Mouse (Mus musculus) forebrain, embryonic 16.5 days (tissue): ENCODE results near the gene Sh2b3. TPM values are rescaled to one million over a fixed set of nuclear protein-coding genes. Genes with fewer than 3 reads are reported as not detected.
A peak's percentile ranks its signal among the peaks of the same experiment; 100 is the strongest.

Experiments
- ATAC-seq: fragments of 200-750 bp; cut with Nextera tagmentation; 2 replicates; pipeline ENCODE4 v1.8.0; 2017; ENCODE audit warnings: mild to moderate bottlenecking, moderate library complexity
- H3K27ac ChIP-seq: fragments of 300-500 bp; sonication (generic); 2 replicates; pipeline ENCODE4 v1.5.1; 2014; ENCODE audit warnings: low read length, control low read depth
- H3K27me3 ChIP-seq: fragments of 300-500 bp; sonication (generic); replicated peaks from 2 replicates; pipeline ENCODE4 v1.6.1; 2014; ENCODE audit warnings: low read length; ENCODE audit not compliant: control insufficient read depth, insufficient read depth
- H3K36me3 ChIP-seq: fragments of 300-500 bp; sonication (generic); 2 replicates; pipeline ENCODE4 v1.6.1; 2014; ENCODE audit not compliant: control insufficient read depth, insufficient read depth
- H3K4me1 ChIP-seq: fragments of 300-500 bp; sonication (generic); replicated peaks from 2 replicates; pipeline ENCODE4 v1.6.1; 2014; ENCODE audit warnings: low read length; ENCODE audit not compliant: control insufficient read depth, insufficient read depth
- H3K4me2 ChIP-seq: fragments of 300-500 bp; sonication (generic); 2 replicates; pipeline ENCODE4 v1.6.1; 2014; ENCODE audit warnings: mild to moderate bottlenecking, low read length, control low read depth
- H3K4me3 ChIP-seq: fragments of 300-500 bp; sonication (generic); replicated peaks from 2 replicates; pipeline ENCODE4 v1.5.1; 2014; ENCODE audit warnings: mild to moderate bottlenecking, low read length, control low read depth
- H3K9ac ChIP-seq: fragments of 300-500 bp; sonication (generic); replicated peaks from 2 replicates; pipeline ENCODE4 v1.6.1; 2014; ENCODE audit warnings: low read depth, low read length, control low read depth
- H3K9me3 ChIP-seq: fragments of 300-500 bp; sonication (generic); 2 replicates; pipeline ENCODE4 v1.6.1; 2016; ENCODE audit warnings: low read length; ENCODE audit not compliant: control insufficient read depth
- WGBS: fragments of 180-500 bp; shearing (Covaris S2); extraction: QIAGEN DNeasy Blood & Tissue Kit; methylation state at CpG from one replicate; pipeline ENCODE4 v1.1.7; 2014; 5-methylcytosine and 5-hydroxymethylcytosine counted together
- polyA plus RNA-seq: library from polyadenylated mRNA; unstranded; fragments of >200 nt; fragmentation: Nextera tagmentation; extraction: Ambion mirVana; gene quantifications from 2 replicates; pipeline ENCODE4 v1.2.1, GENCODE M21; 2015

The Sh2b3 gene
- 5.5 and 5.9 TPM in 2 replicates for polyA plus RNA-seq

DNA sequence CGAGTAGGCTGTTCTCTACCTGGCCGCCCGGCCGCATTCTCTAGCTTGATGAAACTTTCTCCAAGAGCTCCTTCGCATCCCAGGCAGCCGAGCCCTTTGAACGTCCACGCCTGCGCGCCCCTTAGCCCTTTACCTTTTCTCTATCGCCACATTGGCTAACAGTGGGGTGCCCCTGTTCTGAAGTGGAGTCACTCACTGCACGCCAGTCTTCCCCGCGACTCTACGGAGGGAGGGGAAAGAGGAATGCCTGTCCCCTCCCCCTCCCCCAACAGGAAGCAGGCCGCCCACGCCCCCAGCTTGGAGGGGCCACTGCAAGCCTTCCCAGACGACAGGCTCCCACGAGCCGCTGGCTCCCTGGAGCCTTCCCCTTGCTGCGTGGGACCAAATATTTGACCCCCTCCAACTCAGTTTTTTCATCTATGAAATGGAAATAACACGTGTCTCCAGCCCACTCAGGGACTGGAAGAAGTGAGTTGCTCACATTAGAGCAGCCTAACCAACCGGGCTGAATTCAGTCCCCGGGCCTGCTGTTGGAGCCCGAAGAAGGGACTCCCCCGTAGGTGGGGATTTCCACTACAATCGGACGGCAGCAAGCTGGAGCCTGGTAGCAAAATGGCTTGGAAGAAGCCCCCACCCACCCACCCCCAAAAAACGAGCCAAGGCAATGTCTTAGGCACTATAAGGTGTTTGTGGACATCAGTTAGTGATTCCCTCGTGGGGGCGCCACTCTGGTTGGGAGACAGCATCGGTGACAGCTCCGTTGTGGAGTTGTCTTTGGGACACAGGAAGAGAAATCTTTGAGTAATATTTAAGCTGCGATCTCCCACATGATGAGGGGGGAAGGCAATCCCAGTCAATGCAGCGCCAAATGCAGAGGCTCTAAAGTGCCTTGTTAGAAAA lies at the start of gene Sh2b3:
Sh2b3 (minus strand) TSS at position 206 of the 900 bp plus-strand sequence.
- Histone ChIP-seq H3K4me1 (peaks cover 37% of the 10 kb centered on the region), H3K4me2 (peak within 1 kb of the TSS; percentile 97), H3K27ac (no peak within 1 kb of the TSS), H3K9ac (peak within 1 kb of the TSS; percentile 79), H3K36me3 (no peaks in the 10 kb centered on the region), H3K4me3 (peak within 1 kb of the TSS; percentile 58), H3K9me3 (peaks cover 2% of the 10 kb centered on the region; the same call in 1 of the 2 replicates), H3K27me3 (peaks cover 31% of the 10 kb centered on the region)
- WGBS = 1% methylated on average over 35 of the region's 35 CpGs
- no peak for ATAC-seq

DNA sequence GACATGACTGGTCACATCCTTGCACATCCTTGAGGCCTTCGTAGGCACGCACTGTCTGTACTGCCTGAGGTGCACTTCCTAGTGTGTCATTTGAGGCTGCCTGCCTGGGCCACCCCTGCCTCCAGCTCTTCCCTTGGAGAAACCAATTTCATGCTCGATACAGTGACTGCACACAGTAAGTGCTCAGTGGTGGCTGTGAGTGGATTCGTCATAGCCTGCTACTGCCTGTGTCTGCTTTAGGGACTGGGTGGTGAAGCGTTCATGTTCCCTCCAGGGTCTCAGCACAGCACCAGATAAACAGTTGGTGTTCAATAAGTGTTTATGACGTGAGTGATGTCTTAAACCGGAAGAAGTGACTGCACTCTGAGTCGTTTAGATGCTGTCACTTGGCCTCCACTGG lies 45.9 kb upstream of the Sh2b3 start:
- no peaks in the 10 kb centered on the region for H3K27me3 ChIP-seq
- no peak overlapping the region for H3K9ac ChIP-seq
- no peak for ATAC-seq
- no peak overlapping the region for H3K4me3 ChIP-seq
- H3K9me3 ChIP-seq = no peaks in the 10 kb centered on the region
- H3K27ac ChIP-seq = no peak overlapping the region
- H3K4me1 ChIP-seq = peaks cover 7% of the 10 kb centered on the region
- no peaks in the 10 kb centered on the region; the same call in 1 of the 2 replicates for H3K36me3 ChIP-seq
- H3K4me2 ChIP-seq = no peak overlapping the region
- 82% methylated on average over 8 of the region's 8 CpGs for WGBS

DNA sequence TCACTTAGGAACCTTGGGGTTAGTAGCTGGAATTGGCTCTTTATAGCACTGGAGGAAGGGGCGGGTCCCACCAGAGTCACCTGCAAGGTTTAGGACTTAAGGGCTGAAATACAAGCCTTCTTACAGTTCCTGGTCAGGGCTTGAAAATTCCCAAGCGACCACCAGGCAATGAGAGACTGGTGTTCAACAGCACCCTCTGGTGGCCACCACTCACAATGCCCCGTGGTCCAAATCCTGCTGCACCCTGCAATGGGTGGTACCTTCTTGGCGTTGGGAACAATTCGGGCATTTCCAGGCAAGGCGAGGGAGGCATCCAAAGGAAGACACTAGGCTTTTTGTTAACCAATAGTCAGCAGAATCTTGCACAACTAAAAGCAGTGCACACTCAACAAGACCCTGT lies 41.8 kb upstream of the Sh2b3 start:
- Histone ChIP-seq H3K9me3 (no peaks in the 10 kb centered on the region), H3K9ac (no peak overlapping the region), H3K4me3 (no peak overlapping the region), H3K27ac (no peak overlapping the region), H3K27me3 (no peaks in the 10 kb centered on the region), H3K4me1 (peaks cover 8% of the 10 kb centered on the region), H3K4me2 (no peak overlapping the region), H3K36me3 (peaks cover 7% of the 10 kb centered on the region; the same call in 1 of the 2 replicates)
- WGBS = 64% methylated on average over 6 of the region's 6 CpGs
- ATAC-seq = no peak

DNA sequence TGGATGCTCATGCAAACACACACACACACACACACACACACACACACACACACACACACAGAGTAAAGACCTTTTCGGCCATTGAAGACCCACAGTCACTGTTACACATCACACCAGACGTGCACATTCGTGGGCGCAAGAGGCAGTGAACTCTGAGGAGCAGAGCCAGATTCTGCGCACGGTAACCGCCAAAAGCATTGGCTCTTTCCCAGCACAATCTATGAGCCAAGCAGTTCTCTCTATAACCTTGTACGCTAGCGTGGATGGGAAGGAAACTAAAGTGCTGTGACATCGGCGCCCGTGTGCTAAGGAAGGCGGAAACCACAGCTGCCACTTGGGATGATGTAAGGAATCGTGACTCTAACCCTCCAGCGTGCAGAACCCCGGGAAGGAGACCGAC lies 41.3 kb upstream of the Sh2b3 start:
- H3K36me3 ChIP-seq = peaks cover 7% of the 10 kb centered on the region; the same call in 1 of the 2 replicates
- no peaks in the 10 kb centered on the region for H3K27me3 ChIP-seq
- H3K4me1 ChIP-seq = peaks cover 8% of the 10 kb centered on the region
- H3K9ac ChIP-seq = no peak overlapping the region
- ATAC-seq = no peak
- H3K4me2 ChIP-seq = no peak overlapping the region
- H3K4me3 ChIP-seq = no peak overlapping the region
- 62% methylated on average over 17 of the region's 17 CpGs for WGBS
- H3K27ac ChIP-seq = no peak overlapping the region
- H3K9me3 ChIP-seq = no peaks in the 10 kb centered on the region

DNA sequence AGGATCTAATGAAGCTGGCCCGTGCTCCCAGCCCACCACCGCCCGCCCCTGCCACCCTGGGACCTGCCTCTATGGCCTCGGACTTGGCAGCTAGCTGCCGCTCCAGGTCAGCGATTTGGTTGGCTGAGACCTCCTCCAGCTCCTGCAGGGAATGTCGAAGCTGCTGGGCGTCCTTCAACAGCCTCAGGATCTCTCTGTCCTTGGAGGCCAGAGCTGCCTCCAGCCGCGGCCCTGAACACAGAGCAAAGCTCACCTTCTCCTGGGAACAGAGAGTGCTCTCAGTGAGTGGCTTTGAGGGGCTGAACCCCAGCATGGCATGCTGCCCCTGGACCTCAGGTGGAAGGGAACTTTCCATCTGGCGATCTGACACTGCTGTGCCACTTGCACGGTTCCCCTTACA lies 39.5 kb upstream of the Sh2b3 start:
- ATAC-seq = no peak
- no peak overlapping the region for H3K27ac ChIP-seq
- 76% methylated on average over 12 of the region's 12 CpGs for WGBS
- H3K9ac ChIP-seq = no peak overlapping the region
- H3K4me2 ChIP-seq = no peak overlapping the region
- no peaks in the 10 kb centered on the region for H3K27me3 ChIP-seq
- H3K36me3 ChIP-seq = peaks cover 7% of the 10 kb centered on the region; the same call in 1 of the 2 replicates
- H3K4me1 ChIP-seq = peaks cover 8% of the 10 kb centered on the region
- H3K9me3 ChIP-seq = no peaks in the 10 kb centered on the region
- no peak overlapping the region for H3K4me3 ChIP-seq

DNA sequence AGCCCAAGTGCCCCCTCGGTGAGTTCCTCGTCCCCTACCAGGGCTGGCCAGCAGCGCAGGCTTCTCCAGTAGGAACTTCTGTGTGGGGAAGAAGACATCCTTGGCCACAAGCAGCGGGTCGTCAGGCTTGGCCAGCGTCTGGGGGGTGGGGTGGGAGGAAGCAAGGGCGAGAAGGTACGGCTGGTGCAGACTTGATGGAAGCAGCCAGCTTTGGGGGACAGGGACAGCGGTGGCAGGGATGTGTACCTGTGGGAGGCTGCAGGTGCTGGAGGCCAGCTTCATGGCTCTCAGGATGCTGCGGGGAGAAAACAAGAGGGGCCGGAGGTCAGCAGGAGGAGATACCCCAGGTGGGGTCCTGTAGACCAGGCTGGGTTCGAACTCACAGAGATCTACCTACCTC lies 37.6 kb upstream of the Sh2b3 start:
- H3K27ac ChIP-seq = no peak overlapping the region
- no peak overlapping the region for H3K4me3 ChIP-seq
- peaks cover 8% of the 10 kb centered on the region for H3K4me1 ChIP-seq
- no peaks in the 10 kb centered on the region for H3K27me3 ChIP-seq
- ATAC-seq = no peak
- peaks cover 7% of the 10 kb centered on the region; the same call in 1 of the 2 replicates for H3K36me3 ChIP-seq
- whole genome bisulfite sequencing = 91% methylated on average over 12 of the region's 12 CpGs
- H3K9me3 ChIP-seq = no peaks in the 10 kb centered on the region
- H3K9ac ChIP-seq = no peak overlapping the region
- no peak overlapping the region for H3K4me2 ChIP-seq

DNA sequence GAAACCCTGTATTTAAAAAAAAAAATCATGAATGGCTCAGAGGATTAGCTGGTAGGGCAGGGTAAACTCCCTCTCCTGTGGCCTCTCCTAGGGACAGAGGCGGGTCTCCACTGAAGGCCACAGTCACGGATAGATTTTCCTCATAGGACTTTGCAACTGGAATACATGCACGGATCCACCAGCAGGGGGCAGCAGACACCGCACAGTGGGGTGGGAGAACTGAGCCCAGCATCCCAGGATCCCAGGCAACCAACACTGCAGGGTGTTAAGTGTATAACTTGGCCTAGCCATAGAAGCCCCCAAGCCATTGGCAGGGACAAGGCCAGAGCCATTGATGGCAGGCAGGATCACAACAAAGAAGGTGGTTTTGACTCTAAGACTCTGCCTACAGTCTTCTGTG lies 34.7 kb upstream of the Sh2b3 start:
- no peaks in the 10 kb centered on the region for H3K27me3 ChIP-seq
- H3K4me3 ChIP-seq = no peak overlapping the region
- peaks cover 7% of the 10 kb centered on the region; the same call in 1 of the 2 replicates for H3K36me3 ChIP-seq
- no peak overlapping the region for H3K9ac ChIP-seq
- peak; percentile 80 for ATAC-seq
- no peak overlapping the region for H3K4me2 ChIP-seq
- 10% methylated on average over 4 of the region's 4 CpGs for WGBS
- H3K9me3 ChIP-seq = no peaks in the 10 kb centered on the region
- no peaks in the 10 kb centered on the region for H3K4me1 ChIP-seq
- no peak overlapping the region for H3K27ac ChIP-seq

DNA sequence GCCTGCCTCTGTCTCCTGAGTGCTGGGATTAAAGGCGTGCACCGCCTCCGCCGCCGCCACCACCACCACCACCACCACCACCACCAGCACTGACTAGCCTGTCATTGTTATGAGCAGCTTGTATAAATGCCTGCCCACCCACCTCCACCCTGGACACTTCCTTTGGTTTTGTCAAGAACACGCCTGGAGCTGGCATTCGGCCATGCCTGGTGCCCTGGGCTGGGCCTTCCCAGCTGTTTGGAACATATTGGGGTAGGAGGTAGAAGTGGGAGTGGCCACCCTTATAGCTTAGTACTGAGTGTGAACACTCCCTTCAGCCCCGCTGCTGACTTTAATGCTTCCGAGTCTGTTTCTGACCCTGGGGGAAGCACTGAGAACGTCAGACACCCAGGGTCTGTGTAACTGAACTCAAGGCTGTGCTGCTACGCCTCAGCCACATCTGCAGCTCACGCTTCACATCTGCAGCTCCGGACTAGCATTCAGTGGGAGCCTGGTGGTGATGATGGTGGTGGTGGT lies 34.1 kb upstream of the Sh2b3 start:
- no peak overlapping the region for H3K27ac ChIP-seq
- H3K27me3 ChIP-seq = no peaks in the 10 kb centered on the region
- WGBS = 90% methylated on average over 13 of the region's 13 CpGs
- no peak overlapping the region for H3K4me2 ChIP-seq
- no peak for ATAC-seq
- H3K9ac ChIP-seq = no peak overlapping the region
- no peak overlapping the region for H3K4me3 ChIP-seq
- H3K4me1 ChIP-seq = no peaks in the 10 kb centered on the region
- peaks cover 6% of the 10 kb centered on the region; the same call in 1 of the 2 replicates for H3K36me3 ChIP-seq
- H3K9me3 ChIP-seq = no peaks in the 10 kb centered on the region

DNA sequence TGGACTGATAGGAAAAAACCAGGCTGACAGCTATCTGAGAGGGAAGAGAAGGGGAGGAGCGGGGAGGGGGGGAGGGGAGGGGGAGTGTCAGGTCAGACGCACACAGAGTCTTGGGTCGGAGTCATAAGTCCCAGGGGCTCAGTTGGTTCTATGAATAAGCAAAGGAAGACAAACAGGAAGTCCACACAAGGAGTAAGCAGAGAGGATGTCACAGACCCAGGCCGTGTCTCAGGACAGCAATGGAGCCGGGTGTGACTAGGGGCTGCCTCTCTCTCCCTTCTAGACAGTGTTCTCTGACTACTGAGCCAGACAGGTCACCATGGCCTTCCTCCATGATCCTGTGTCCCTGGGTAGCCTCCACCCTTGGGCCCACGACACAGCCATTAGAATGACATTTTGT lies 33.4 kb upstream of the Sh2b3 start:
- WGBS = 81% methylated on average over 6 of the region's 6 CpGs
- no peaks in the 10 kb centered on the region for H3K36me3 ChIP-seq
- no peak for ATAC-seq

More for the DNA sequence above, 33.4 kb upstream of the Sh2b3 start:
- no peak overlapping the region for H3K27ac ChIP-seq
- H3K4me1 ChIP-seq = no peaks in the 10 kb centered on the region
- H3K27me3 ChIP-seq = no peaks in the 10 kb centered on the region
- no peak overlapping the region for H3K9ac ChIP-seq
- no peak overlapping the region for H3K4me2 ChIP-seq
- no peaks in the 10 kb centered on the region for H3K9me3 ChIP-seq
- H3K4me3 ChIP-seq = no peak overlapping the region
